Comparison of ENCODE assay signal across 28 mouse cellular contexts in genomic region chr6:92304109-92304508, GRCm38 (mm10). TPM values are rescaled to one million over a fixed set of nuclear protein-coding genes. Genes with fewer than 3 reads are reported as not detected.
A peak's percentile ranks its signal among the peaks of the same experiment; 100 is the strongest.
DNase-seq lines count a peak whose midpoint lies in the region; ATAC-seq and TF ChIP-seq lines count a peak whose summit lies in the region.
"Had no signal": no experiment of that assay in that cellular context is flagged by ENCODE, and none has a peak within 500 bp of the region (broad histone marks: within the 10 kb centered on the region; RNA-seq: fewer than 3 reads in every experiment).

No protein-coding gene starts in this region.

- no peak overlapping the region for H3K9ac ChIP-seq in heart, embryonic 12.5 days
- H3K9ac ChIP-seq: embryonic facial prominence, embryonic 13.5 days; embryonic facial prominence, embryonic 15.5 days; forebrain, embryonic 12.5 days had no signal

- no peaks in the 10 kb centered on the region for H3K27me3 ChIP-seq in G1E (ENCODE audit: insufficient read depth, low read length)
- no peaks in the 10 kb centered on the region for H3K27me3 ChIP-seq in heart, embryonic 12.5 days (replicated peaks)
- H3K27me3 ChIP-seq: embryonic facial prominence, embryonic 13.5 days; embryonic facial prominence, embryonic 15.5 days; forebrain, embryonic 12.5 days had no signal

- H3K36me3 ChIP-seq in G1E (replicated peaks), result no peaks in the 10 kb centered on the region
- no peaks in the 10 kb centered on the region for H3K36me3 ChIP-seq in heart, embryonic 12.5 days
- H3K36me3 ChIP-seq: embryonic facial prominence, embryonic 13.5 days; embryonic facial prominence, embryonic 15.5 days; forebrain, embryonic 10.5 days; forebrain, embryonic 12.5 days had no signal

- H3K4me2 ChIP-seq in heart, embryonic 12.5 days, result no peak overlapping the region
- H3K4me2 ChIP-seq: embryonic facial prominence, embryonic 13.5 days; embryonic facial prominence, embryonic 15.5 days; forebrain, embryonic 12.5 days had no signal

- no peak for TF ChIP-seq CTCF in G1E (IDR thresholded peaks at IDR 0.05; ENCODE audit: low read depth, low read length)
- no peak for TF ChIP-seq CTCF in brain, embryonic 14.5 days (IDR thresholded peaks at IDR 0.05; ENCODE audit: borderline replicate concordance, extremely low read depth, insufficient read depth, insufficient read length)

- no peaks in the 10 kb centered on the region for H3K9me3 ChIP-seq in G1E (replicated peaks)
- H3K9me3 ChIP-seq in heart, embryonic 12.5 days (replicated peaks), result no peaks in the 10 kb centered on the region
- H3K9me3 ChIP-seq: embryonic facial prominence, embryonic 13.5 days; embryonic facial prominence, embryonic 15.5 days; forebrain, embryonic 10.5 days; forebrain, embryonic 12.5 days had no signal

- H3K4me1 ChIP-seq in G1E (ENCODE audit: insufficient read depth, low read depth, low read length), result peaks cover 24% of the 10 kb centered on the region; the same call in 1 of the 2 replicates
- no peaks in the 10 kb centered on the region for H3K4me1 ChIP-seq in heart, embryonic 12.5 days (replicated peaks)
- H3K4me1 ChIP-seq: embryonic facial prominence, embryonic 13.5 days; embryonic facial prominence, embryonic 15.5 days; forebrain, embryonic 10.5 days; forebrain, embryonic 12.5 days had no signal

- no peak for TF ChIP-seq POLR2A in brain, embryonic 14.5 days (IDR thresholded peaks at IDR 0.05; ENCODE audit: borderline replicate concordance, extremely low read depth, insufficient read depth, insufficient read length, poor library complexity, severe bottlenecking)

- DNase-seq in adrenal gland, adult 2 months, result peak; percentile 10
- no peak for DNase-seq in adrenal gland, postnatal 36 days
- no peak for DNase-seq in G1E (ENCODE audit: low spot score)
- DNase-seq in brain, embryonic 14.5 days (ENCODE audit: low read depth), result peak; percentile 3
- DNase-seq: adrenal gland, postnatal 10 days; adrenal gland, postnatal 25 days; B cell, adult 2 months; cerebellum, adult 11 months; cerebellum, adult 18-20 months; cerebellum, adult 8-10 months; cerebellum, adult 9-11 months; cerebellum, postnatal 14 days; cerebellum, postnatal 36 days; embryo, embryonic 11 days had no signal

- H3K27ac ChIP-seq in heart, embryonic 12.5 days (ENCODE audit: poor library complexity, severe bottlenecking), result no peak overlapping the region
- H3K27ac ChIP-seq: embryonic facial prominence, embryonic 13.5 days; embryonic facial prominence, embryonic 15.5 days; forebrain, embryonic 10.5 days; forebrain, embryonic 12.5 days had no signal

- no peak overlapping the region for H3K4me3 ChIP-seq in G1E (ENCODE audit: low read depth, low read length)
- no peak overlapping the region for H3K4me3 ChIP-seq in heart, embryonic 12.5 days
- H3K4me3 ChIP-seq: embryonic facial prominence, embryonic 13.5 days; embryonic facial prominence, embryonic 15.5 days; erythroblast, embryonic 14.5 days; forebrain, embryonic 10.5 days; forebrain, embryonic 12.5 days had no signal

- ATAC-seq in G1E (ENCODE audit: extremely low read depth, insufficient number of reproducible peaks, low FRiP score, poor library complexity, severe bottlenecking), result peak; percentile 60
- ATAC-seq in heart, embryonic 12.5 days (ENCODE audit: insufficient number of reproducible peaks, low FRiP score), result no peak
- ATAC-seq: activated CD4-positive, CD25-positive, alpha-beta regulatory T cell, adult 4 months; CD4-positive, CD25-positive, alpha-beta regulatory T cell, adult 4 months; forebrain, embryonic 14.5 days; forebrain, embryonic 16.5 days; Patski had no signal

- 17% methylated on average over 4 of the region's 4 CpGs for WGBS in heart, embryonic 12.5 days

RNA-seq across cellular contexts. Expression of gene Trh, which starts 59.7 kb away (rescaled TPM):
- total RNA-seq in adrenal gland, adult 2 months (2021), result not detected
- not detected in 2 replicates for polyA plus RNA-seq in adrenal gland, adult 2 months (2012; rRNA removed)
- not detected for total RNA-seq in adrenal gland, postnatal 36 days (2021)
- total RNA-seq in G1E (2014; fragmentation: Nextera tagmentation) (not detected in 2 replicates), G1E (2017) (0.06 TPM in 1 of 2 replicates, not detected in the other)
- not detected in 2 replicates for polyA plus RNA-seq in G1E (2012)
- polyA plus RNA-seq in brain, embryonic 14.5 days (2012; rRNA removed), result 2.5 and 3.0 TPM in 2 replicates
- polyA plus RNA-seq in heart, embryonic 12.5 days (2016; fragmentation: Nextera tagmentation; extraction: Ambion mirVana), result 0.28 and 0.45 TPM in 2 replicates
- total RNA-seq: adrenal gland, adult 18-20 months; adrenal gland, postnatal 10 days; adrenal gland, postnatal 25 days; CH12.LX; MEL had no signal
- polyA plus RNA-seq: activated CD4-positive, CD25-positive, alpha-beta regulatory T cell, adult 4 months; CD4-positive, CD25-positive, alpha-beta regulatory T cell, adult 4 months; embryonic facial prominence, embryonic 13.5 days; erythroblast, embryonic 14.5 days; Patski had no signal

Comparison
In these comparisons a context has a peak if more than half of its experiments do, and no peak if none do; other contexts are left out.
1. DNase-seq: peak in adrenal gland, adult 2 months (single experiment) and brain, embryonic 14.5 days (single experiment); none in adrenal gland, postnatal 36 days (0 of 2) and G1E (single experiment).